Mouse (Mus musculus) heart, postnatal 0 days (tissue): ENCODE measurements at regions not wholly inside any gene's neighbourhood (a gene's known extent, or its start where the extent isn't known, plus 50 kb on each side); places are given as distances from the start of the nearest gene placed in this dataset.

Experiments used
- ATAC-seq: fragments of 200-750 bp; cut with Nextera tagmentation; 2 replicates; pipeline ENCODE4 v1.8.0; 2017; ENCODE audit warnings: low read depth, moderate number of reproducible peaks, moderate library complexity; ENCODE audit not compliant: insufficient read depth
- DNase-seq: peaks from one replicate; pipeline ENCODE4 v3.0.0-alpha.2; 2016; ENCODE audit warnings: low spot score
- H3K27ac ChIP-seq: fragments of 300-500 bp; sonication (generic); 2 replicates; pipeline ENCODE4 v1.5.1; 2014; ENCODE audit warnings: low read depth, mild to moderate bottlenecking
- H3K27me3 ChIP-seq: fragments of 300-500 bp; sonication (generic); 2 replicates; pipeline ENCODE4 v1.6.1; 2014; ENCODE audit warnings: low read length, mixed read lengths; ENCODE audit not compliant: control insufficient read depth, insufficient read depth
- H3K36me3 ChIP-seq: fragments of 300-500 bp; sonication (generic); replicated peaks from 2 replicates; pipeline ENCODE4 v1.6.1; 2014; ENCODE audit warnings: low read length, mixed read lengths; ENCODE audit not compliant: control insufficient read depth, insufficient read depth
- H3K4me1 ChIP-seq: fragments of 300-500 bp; sonication (generic); 2 replicates; pipeline ENCODE4 v1.6.1; 2014; ENCODE audit warnings: antibody characterized with exemption; ENCODE audit not compliant: control insufficient read depth, insufficient read depth
- H3K4me2 ChIP-seq: fragments of 300-500 bp; sonication (generic); 2 replicates; pipeline ENCODE4 v1.6.1; 2014; ENCODE audit warnings: low read depth, mild to moderate bottlenecking, low read length, moderate library complexity
- H3K4me3 ChIP-seq: fragments of 300-500 bp; sonication (generic); 2 replicates; pipeline ENCODE4 v1.5.1; 2014; ENCODE audit warnings: low read depth, low read length
- H3K9ac ChIP-seq: fragments of 300-500 bp; sonication (generic); replicated peaks from 2 replicates; pipeline ENCODE4 v1.6.1; 2014; ENCODE audit warnings: low read depth, low read length, mixed read lengths
- H3K9me3 ChIP-seq: fragments of 300-500 bp; sonication (generic); replicated peaks from 2 replicates; pipeline ENCODE4 v1.6.1; 2016; ENCODE audit warnings: low read length; ENCODE audit not compliant: control insufficient read depth
- CTCF ChIP-seq: IDR thresholded peaks from 2 replicates; pipeline ENCODE4 v1.5.1; 2016; ENCODE audit warnings: antibody characterized with exemption, control low read depth, low read depth
- EP300 ChIP-seq: IDR thresholded peaks from 2 replicates; pipeline ENCODE4 v1.6.1; 2016; ENCODE audit warnings: antibody characterized with exemption, low read depth
- WGBS: fragments of 180-500 bp; shearing (Covaris S2); extraction: QIAGEN DNeasy Blood & Tissue Kit; methylation state at CpG from one replicate; pipeline ENCODE4 v1.1.7; 2014; 5-methylcytosine and 5-hydroxymethylcytosine counted together

DNA sequence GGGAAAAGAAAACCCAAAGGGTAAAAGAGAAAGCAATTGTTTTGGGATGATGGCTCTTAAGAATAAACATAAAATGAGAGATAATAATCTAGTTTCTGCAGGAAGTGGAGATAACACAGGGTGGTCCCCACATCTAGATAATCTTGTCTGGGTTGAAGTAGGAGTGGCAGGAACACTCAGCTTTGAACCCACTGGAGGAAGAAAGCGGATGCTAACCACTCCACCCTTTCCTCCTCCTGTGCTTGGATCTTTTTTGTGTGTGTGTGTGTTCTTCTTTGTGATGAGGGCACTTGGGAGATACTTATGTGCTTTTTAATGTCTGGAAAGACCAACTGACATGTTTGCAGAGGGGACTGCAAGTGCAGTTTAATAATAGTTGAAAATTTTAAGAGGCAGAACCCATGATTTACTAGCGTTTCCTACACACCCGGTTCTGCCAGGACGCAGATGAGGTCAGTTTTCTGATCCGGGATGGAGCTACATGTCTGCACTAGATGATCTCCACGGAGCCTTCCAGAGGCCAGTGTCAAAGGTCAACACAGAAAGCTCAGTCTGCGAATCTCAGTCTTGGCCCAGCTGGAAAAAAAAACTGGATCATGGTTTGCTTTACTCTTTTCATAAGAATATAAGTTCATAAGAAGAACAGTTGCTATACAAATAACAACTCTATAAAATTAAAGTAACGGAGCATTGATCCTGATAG is 82.7 kb downstream of the Gm13691 start:
- H3K27ac ChIP-seq: no peak overlapping the region
- DNase-seq (no peak), ATAC-seq (no peak)
- H3K9ac ChIP-seq: no peak overlapping the region
- H3K4me3 ChIP-seq: no peak overlapping the region
- H3K27me3 ChIP-seq: no peaks in the 10 kb centered on the region
- no peaks in the 10 kb centered on the region for H3K36me3 ChIP-seq
- 62% methylated on average over 8 of the region's 8 CpGs for WGBS
- H3K4me1 ChIP-seq: no peaks in the 10 kb centered on the region
- TF ChIP-seq EP300 (no peak), CTCF (no peak)
- no peaks in the 10 kb centered on the region for H3K9me3 ChIP-seq
- no peak overlapping the region for H3K4me2 ChIP-seq

DNA sequence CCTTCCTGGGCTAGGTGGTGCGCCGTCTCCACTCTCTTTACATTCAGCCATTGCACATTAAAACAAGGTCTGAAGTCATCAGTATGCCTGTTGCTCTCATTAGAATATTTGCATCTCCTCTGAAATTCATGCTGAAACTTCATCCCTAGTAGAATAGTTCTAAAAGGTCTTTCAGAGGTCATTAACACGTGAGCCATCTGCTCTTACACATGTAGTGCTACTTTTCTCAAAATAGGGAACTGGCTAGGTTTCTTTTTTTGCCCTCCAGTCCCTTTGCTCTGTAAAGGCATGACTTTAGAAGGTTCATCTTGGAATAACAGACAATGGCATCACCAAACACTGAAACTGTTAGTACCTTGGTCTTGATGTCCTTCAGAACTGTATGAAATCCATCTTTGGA is 85.6 kb downstream of the Gm13691 start:
- H3K36me3 ChIP-seq: no peaks in the 10 kb centered on the region
- no peak overlapping the region for H3K4me2 ChIP-seq
- ATAC-seq (no peak), DNase-seq (no peak)
- WGBS: 81% methylated on average over 3 of the region's 3 CpGs
- H3K9me3 ChIP-seq: no peaks in the 10 kb centered on the region
- H3K4me1 ChIP-seq: no peaks in the 10 kb centered on the region
- no peaks in the 10 kb centered on the region for H3K27me3 ChIP-seq
- TF ChIP-seq CTCF (no peak), EP300 (no peak)
- H3K4me3 ChIP-seq: no peak overlapping the region
- H3K9ac ChIP-seq: no peak overlapping the region
- no peak overlapping the region for H3K27ac ChIP-seq

DNA sequence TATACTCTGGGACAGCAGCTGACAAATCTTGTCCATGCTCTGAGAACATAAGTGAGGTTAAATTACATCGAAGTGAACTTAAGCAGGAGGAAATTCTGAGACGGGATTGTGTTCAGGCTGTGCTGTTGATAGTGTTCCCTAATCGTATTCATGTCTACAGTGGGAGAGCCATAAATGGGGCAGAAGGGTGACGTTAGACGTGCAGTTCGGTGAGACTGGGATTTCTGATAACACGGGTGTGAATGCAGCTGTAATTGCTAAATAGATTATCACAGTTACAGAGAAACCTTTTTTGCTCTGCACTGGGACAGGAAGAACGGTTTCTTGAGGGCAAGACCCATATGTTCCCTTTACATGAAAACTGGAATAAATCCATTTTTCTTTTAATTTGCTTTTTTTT is 88.9 kb downstream of the Gm13691 start:
- WGBS: 52% methylated on average over 8 of the region's 8 CpGs

DNA sequence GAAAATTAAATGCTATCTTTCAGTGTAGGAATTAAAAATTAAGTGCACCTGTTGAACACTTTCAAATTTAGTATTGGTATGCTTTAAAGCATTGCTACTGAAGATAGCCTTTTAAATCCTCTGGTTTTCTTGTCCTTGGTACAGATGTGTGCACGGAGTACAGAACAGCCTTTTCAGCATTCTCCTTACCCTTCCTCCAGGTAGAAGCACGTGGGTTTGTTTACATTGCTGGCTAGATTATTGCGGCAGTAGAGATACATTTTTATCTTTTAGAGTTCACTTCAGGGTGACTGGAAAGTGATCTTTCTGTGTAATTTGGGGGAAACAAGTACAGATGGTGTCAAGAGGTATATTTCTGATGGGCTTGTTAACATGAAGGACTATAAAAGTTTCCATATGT is 89.9 kb downstream of the Gm13691 start:
- WGBS: 67% methylated on average over 3 of the region's 3 CpGs
- ATAC-seq (no peak), DNase-seq (no peak)

More for the DNA sequence above, 88.9 kb downstream of the Gm13691 start:
- Histone ChIP-seq H3K9ac (no peak overlapping the region), H3K27ac (no peak overlapping the region), H3K4me2 (no peak overlapping the region), H3K9me3 (no peaks in the 10 kb centered on the region), H3K4me1 (no peaks in the 10 kb centered on the region), H3K4me3 (no peak overlapping the region), H3K27me3 (no peaks in the 10 kb centered on the region), H3K36me3 (no peaks in the 10 kb centered on the region)
- DNase-seq (no peak), ATAC-seq (no peak)
- TF ChIP-seq CTCF: no peak
- no peak for TF ChIP-seq EP300

DNA sequence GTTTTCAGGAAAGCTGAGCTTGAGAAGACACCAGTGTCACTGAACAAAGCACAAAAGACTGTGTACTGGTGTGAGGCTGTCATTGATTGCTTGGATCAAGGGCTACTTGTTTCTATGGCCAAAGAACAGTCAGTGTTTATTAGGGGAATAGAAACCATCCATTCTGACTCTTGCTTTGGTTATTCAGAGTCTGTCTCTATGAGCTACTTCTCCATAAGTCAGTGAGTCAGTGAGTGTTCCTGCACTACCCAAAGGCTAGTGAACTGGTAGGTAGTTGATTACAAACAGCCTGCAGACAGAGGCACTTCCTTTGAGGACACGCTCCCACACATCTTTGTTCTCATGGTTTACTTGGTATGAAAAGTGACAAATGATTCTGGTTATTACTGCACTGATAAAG is 104.4 kb downstream of the Gm13691 start:
- Histone ChIP-seq H3K4me2 (no peak overlapping the region), H3K9me3 (no peaks in the 10 kb centered on the region), H3K9ac (no peak overlapping the region), H3K27ac (no peak overlapping the region), H3K4me3 (no peak overlapping the region), H3K4me1 (no peaks in the 10 kb centered on the region), H3K36me3 (no peaks in the 10 kb centered on the region), H3K27me3 (no peaks in the 10 kb centered on the region)
- WGBS: 71% methylated on average over 1 of the region's 1 CpGs
- DNase-seq (no peak), ATAC-seq (no peak)
- no peak for TF ChIP-seq EP300
- no peak for TF ChIP-seq CTCF

More for the DNA sequence above, 89.9 kb downstream of the Gm13691 start:
- no peak overlapping the region for H3K4me2 ChIP-seq
- TF ChIP-seq EP300 (no peak), CTCF (no peak)
- no peak overlapping the region for H3K9ac ChIP-seq
- H3K4me1 ChIP-seq: no peaks in the 10 kb centered on the region
- H3K9me3 ChIP-seq: no peaks in the 10 kb centered on the region
- H3K27ac ChIP-seq: no peak overlapping the region
- no peaks in the 10 kb centered on the region for H3K36me3 ChIP-seq
- H3K4me3 ChIP-seq: no peak overlapping the region
- H3K27me3 ChIP-seq: no peaks in the 10 kb centered on the region

DNA sequence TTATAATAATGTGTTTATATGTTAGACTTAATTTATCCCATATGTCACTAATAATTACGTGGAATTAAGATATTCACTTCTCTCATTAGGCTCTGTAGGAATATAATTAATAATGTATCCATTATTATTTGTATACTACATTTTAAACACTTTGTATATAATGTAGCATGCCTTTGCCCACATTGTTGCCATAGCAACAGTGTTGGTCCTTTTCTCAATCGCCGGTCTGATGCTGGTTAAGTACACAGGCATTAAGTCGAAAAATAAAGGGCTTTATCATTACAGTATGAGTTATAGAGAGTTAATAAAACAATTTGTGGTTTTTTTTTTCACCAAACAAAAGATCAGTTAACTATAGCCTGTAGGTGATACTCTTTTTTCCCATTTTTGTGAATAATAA is 108.4 kb downstream of the Gm13691 start:
- Histone ChIP-seq H3K27ac (no peak overlapping the region), H3K4me1 (no peaks in the 10 kb centered on the region), H3K9me3 (no peaks in the 10 kb centered on the region), H3K36me3 (no peaks in the 10 kb centered on the region), H3K4me2 (no peak overlapping the region), H3K4me3 (no peak overlapping the region), H3K9ac (no peak overlapping the region), H3K27me3 (no peaks in the 10 kb centered on the region)
- TF ChIP-seq EP300 (no peak), CTCF (no peak)
- no peak for DNase-seq
- no peak for ATAC-seq
- 80% methylated on average over 4 of the region's 4 CpGs for WGBS
